Mouse (Mus musculus) heart, embryonic 14.5 days (tissue): ENCODE results near the gene Usp24. TPM values are rescaled to one million over a fixed set of nuclear protein-coding genes. Genes with fewer than 3 reads are reported as not detected.

Experiments used
- ATAC-seq: fragments of 200-750 bp; cut with Nextera tagmentation; 2 replicates; pipeline ENCODE4 v1.8.0; 2017; ENCODE audit warnings: low read depth, moderate TSS enrichment; ENCODE audit not compliant: insufficient number of reproducible peaks, insufficient read depth, low FRiP score
- H3K27ac ChIP-seq, 2 experiments: fragments of 200-500 bp in 1 of 2; fragments of 300-500 bp in 1 of 2; sonication (generic) in 1 of 2; replicated peaks in 1 of 2; 2 replicates each; pipeline ENCODE4 v1.5.1; 2012 to 2014; ENCODE audit warnings: low read depth in 2 of 2, low read length in 2 of 2, control low read depth in 1 of 2, mild to moderate bottlenecking in 1 of 2, mixed read lengths in 1 of 2; ENCODE audit not compliant: control insufficient read depth in 1 of 2, insufficient read depth in 1 of 2
- H3K27me3 ChIP-seq: fragments of 300-500 bp; sonication (generic); 2 replicates; pipeline ENCODE4 v1.6.1; 2014; ENCODE audit warnings: mild to moderate bottlenecking, low read length, control low read depth; ENCODE audit not compliant: control insufficient read depth, insufficient read depth
- H3K36me3 ChIP-seq: fragments of 300-500 bp; sonication (generic); 2 replicates; pipeline ENCODE4 v1.6.1; 2014; ENCODE audit warnings: mild to moderate bottlenecking, control low read depth, low read length, mixed read lengths; ENCODE audit not compliant: control insufficient read depth, insufficient read depth
- H3K4me1 ChIP-seq, 2 experiments: fragments of 200-500 bp in 1 of 2; fragments of 300-500 bp in 1 of 2; sonication (generic) in 1 of 2; 2 replicates each; pipeline ENCODE4 v1.6.1; 2012 to 2014; ENCODE audit warnings: low read length in 2 of 2, control low read depth in 1 of 2, mixed read lengths in 1 of 2; ENCODE audit not compliant: control insufficient read depth in 2 of 2, insufficient read depth in 2 of 2
- H3K4me2 ChIP-seq: fragments of 300-500 bp; sonication (generic); 2 replicates; pipeline ENCODE4 v1.6.1; 2014; ENCODE audit warnings: mild to moderate bottlenecking, low read length
- H3K4me3 ChIP-seq, 2 experiments: fragments of 200-500 bp in 1 of 2; fragments of 300-500 bp in 1 of 2; sonication (generic) in 1 of 2; 2 replicates each; pipeline ENCODE4 v1.5.1; 2012 to 2014; ENCODE audit warnings: low read length in 2 of 2, mild to moderate bottlenecking in 2 of 2, control low read depth in 1 of 2, low read depth in 1 of 2, moderate library complexity in 1 of 2; ENCODE audit not compliant: control insufficient read depth in 1 of 2, insufficient read depth in 1 of 2
- H3K9ac ChIP-seq: fragments of 300-500 bp; sonication (generic); 2 replicates; pipeline ENCODE4 v1.6.1; 2014; ENCODE audit warnings: mild to moderate bottlenecking, low read length
- H3K9me3 ChIP-seq: fragments of 300-500 bp; sonication (generic); 2 replicates; pipeline ENCODE4 v1.6.1; 2016; ENCODE audit warnings: low read length, control low read depth; ENCODE audit not compliant: control insufficient read depth
- WGBS: fragments of 180-500 bp; shearing (Covaris S2); extraction: QIAGEN DNeasy Blood & Tissue Kit; methylation state at CpG from one replicate; pipeline ENCODE4 v1.1.7; 2014; 5-methylcytosine and 5-hydroxymethylcytosine counted together
- polyA plus RNA-seq: library from polyadenylated mRNA; unstranded; fragments of >200 nt; fragmentation: Nextera tagmentation; extraction: Ambion mirVana; gene quantifications from 2 replicates; pipeline ENCODE4 v1.2.1, GENCODE M21; 2014

Usp24 gene
- polyA plus RNA-seq, 1 experiment from 2014 or later = 12.9 TPM

DNA sequence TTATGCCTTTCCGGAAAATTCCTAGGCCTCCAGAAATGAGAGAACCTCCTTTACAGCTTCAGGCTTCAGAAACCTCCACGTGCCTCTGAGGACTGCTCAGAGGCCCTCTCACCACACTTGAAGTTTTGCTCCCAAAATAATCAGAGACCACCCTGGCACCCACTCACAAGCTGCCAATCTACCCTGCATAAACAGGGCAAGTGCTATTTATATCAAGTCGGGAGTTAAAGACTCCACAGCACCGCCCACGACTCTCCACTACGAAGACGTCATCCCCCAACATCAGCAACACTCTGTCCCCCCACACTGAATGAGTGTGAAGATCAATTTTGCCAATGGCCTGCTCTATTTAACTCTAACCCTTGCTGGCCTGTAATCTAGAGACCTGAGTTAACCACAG is 136.4 kb downstream of the Usp24 start:
- Histone ChIP-seq H3K36me3 (no peaks in the 10 kb centered on the region), H3K4me3 (no peak overlapping the region), H3K27me3 (no peaks in the 10 kb centered on the region), H3K4me2 (no peak overlapping the region), H3K27ac (no peak overlapping the region), H3K9ac (no peak overlapping the region), H3K4me1 (peaks cover 10 to 13% of the 10 kb centered on the region in 2 experiments; a peak in 3 of 4 replicates), H3K9me3 (no peaks in the 10 kb centered on the region)
- 35% methylated on average over 7 of the region's 7 CpGs for WGBS
- no peak for ATAC-seq

DNA sequence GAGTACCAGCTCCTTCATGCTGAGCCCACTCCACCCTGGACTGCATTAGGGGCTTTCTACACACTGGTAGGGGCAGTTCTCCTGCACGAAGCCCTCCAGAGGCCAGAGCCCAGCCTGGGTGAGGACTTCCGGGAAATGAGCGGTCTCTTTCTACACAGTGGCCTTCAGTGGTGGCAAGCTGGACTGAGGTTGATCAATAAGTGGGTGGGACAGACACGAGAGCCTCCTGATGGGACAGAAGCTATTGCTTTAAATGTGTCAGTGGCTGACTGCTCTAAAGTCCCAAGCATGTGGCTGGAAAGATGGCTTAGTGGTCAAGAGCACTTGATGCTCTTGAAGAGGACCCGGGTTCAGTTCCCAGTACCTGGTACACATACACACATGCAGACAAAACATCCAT is 137.1 kb downstream of the Usp24 start:
- H3K4me3 ChIP-seq = no peak overlapping the region
- H3K4me2 ChIP-seq = no peak overlapping the region
- no peaks in the 10 kb centered on the region for H3K36me3 ChIP-seq
- WGBS = 84% methylated on average over 5 of the region's 5 CpGs
- H3K9ac ChIP-seq = no peak overlapping the region
- H3K27me3 ChIP-seq = no peaks in the 10 kb centered on the region
- H3K27ac ChIP-seq = no peak overlapping the region
- peaks cover 10 to 13% of the 10 kb centered on the region in 2 experiments; a peak in 3 of 4 replicates for H3K4me1 ChIP-seq
- no peak for ATAC-seq
- H3K9me3 ChIP-seq = no peaks in the 10 kb centered on the region

DNA sequence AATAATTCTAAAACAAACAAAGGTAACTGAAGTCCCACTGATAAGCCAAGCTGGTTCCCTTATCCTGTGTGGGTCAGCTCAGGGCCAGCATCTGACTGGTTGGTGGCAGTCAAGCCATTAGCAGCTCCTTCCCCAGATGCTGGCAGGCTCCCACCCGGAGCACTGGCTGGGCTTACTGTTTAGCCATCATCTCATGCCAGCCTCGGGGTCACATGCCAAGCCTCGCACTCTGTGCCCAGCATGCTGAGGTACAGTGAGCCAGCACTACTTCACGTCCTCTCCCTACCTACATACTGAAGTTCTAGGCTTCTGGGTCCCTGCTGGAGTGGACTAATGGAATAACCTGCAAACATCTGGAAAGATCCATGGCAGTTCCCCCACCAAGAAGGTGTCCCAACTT is 137.5 kb downstream of the Usp24 start:
- ATAC-seq = no peak
- 85% methylated on average over 4 of the region's 4 CpGs for WGBS
- Histone ChIP-seq H3K27me3 (no peaks in the 10 kb centered on the region), H3K4me1 (peaks cover 10 to 13% of the 10 kb centered on the region in 2 experiments; a peak in 3 of 4 replicates), H3K9me3 (no peaks in the 10 kb centered on the region), H3K4me2 (no peak overlapping the region), H3K36me3 (no peaks in the 10 kb centered on the region), H3K9ac (no peak overlapping the region), H3K27ac (no peak overlapping the region), H3K4me3 (no peak overlapping the region)

DNA sequence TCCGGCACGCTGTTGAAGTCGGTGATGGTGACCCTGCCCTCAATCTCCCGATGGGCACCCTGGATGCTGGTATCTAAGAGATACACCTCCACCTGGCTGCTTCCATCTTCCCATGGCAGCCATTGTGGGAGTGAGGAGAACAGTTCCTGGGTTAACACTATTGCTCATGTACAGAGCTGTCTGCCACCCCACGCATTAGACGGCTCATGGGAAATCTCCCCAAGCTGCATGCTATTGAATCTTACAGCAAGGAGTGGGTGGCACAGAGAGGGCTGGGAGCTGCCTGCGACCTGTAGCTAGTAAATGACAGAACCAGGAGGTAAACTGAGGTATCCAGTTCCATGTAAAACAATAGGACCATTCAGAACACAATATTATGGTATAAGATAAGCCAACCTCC is 138.5 kb downstream of the Usp24 start:
- H3K27me3 ChIP-seq = no peaks in the 10 kb centered on the region
- no peaks in the 10 kb centered on the region for H3K36me3 ChIP-seq
- peaks cover 10 to 13% of the 10 kb centered on the region in 2 experiments; a peak in 3 of 4 replicates for H3K4me1 ChIP-seq
- no peak overlapping the region for H3K4me2 ChIP-seq
- H3K9ac ChIP-seq = no peak overlapping the region
- H3K9me3 ChIP-seq = no peaks in the 10 kb centered on the region
- WGBS = 89% methylated on average over 7 of the region's 7 CpGs
- no peak overlapping the region for H3K4me3 ChIP-seq
- no peak overlapping the region for H3K27ac ChIP-seq
- no peak for ATAC-seq

DNA sequence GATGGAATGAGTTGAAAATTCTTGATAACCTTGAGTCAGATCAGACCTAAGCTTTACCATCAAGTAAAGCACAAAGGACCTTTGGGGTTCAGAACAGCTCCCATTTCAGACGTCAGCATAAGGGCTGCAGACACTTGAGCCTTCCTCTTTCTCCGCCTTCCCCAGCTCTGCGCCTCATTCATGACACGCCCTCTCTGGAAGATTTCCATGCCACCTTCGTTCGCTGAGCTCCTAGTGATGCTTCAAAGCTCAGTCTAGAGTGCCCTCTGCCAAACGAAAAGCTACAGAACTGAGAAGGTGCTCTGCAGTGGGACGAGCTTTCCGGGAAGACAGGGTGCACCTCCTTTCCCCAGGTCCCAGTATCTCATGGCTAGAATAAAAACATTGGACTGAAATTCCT is 146.0 kb downstream of the Usp24 start:
- no peak overlapping the region for H3K4me3 ChIP-seq
- H3K36me3 ChIP-seq = no peaks in the 10 kb centered on the region
- 60% methylated on average over 9 of the region's 9 CpGs for WGBS
- no peak overlapping the region for H3K4me2 ChIP-seq
- no peak for ATAC-seq
- no peaks in the 10 kb centered on the region for H3K9me3 ChIP-seq
- peaks cover 6 to 11% of the 10 kb centered on the region in 2 experiments; a peak in 2 of 4 replicates for H3K4me1 ChIP-seq
- no peak overlapping the region for H3K27ac ChIP-seq
- H3K9ac ChIP-seq = no peak overlapping the region
- peaks cover 50% of the 10 kb centered on the region for H3K27me3 ChIP-seq

DNA sequence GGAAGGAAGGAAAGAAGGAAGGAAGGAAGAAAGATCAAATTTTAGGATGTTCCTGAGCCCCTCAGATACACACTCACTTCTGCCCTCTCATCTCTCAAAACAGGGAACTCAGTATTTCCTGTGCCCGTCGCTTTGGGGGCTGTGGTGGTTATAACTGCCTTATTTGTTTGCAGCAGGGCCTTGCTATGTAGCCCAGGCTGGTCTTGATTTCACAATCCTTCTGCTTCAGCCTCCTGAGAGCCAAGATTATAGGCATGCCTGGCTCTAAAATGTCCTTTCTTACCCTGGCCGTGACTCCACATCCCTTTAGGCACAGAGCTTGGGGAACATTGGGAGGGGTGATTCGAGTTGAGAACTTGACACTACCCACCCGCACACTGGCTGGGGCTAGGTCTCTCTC is 146.5 kb downstream of the Usp24 start:
- H3K9me3 ChIP-seq = no peaks in the 10 kb centered on the region
- no peak overlapping the region for H3K9ac ChIP-seq
- H3K4me1 ChIP-seq = peaks cover 6 to 11% of the 10 kb centered on the region in 2 experiments; a peak in 2 of 4 replicates
- no peak for ATAC-seq
- WGBS = 67% methylated on average over 5 of the region's 5 CpGs
- H3K4me2 ChIP-seq = no peak overlapping the region
- no peaks in the 10 kb centered on the region for H3K36me3 ChIP-seq
- H3K27me3 ChIP-seq = peaks cover 50% of the 10 kb centered on the region
- H3K27ac ChIP-seq = no peak overlapping the region
- H3K4me3 ChIP-seq = no peak overlapping the region

DNA sequence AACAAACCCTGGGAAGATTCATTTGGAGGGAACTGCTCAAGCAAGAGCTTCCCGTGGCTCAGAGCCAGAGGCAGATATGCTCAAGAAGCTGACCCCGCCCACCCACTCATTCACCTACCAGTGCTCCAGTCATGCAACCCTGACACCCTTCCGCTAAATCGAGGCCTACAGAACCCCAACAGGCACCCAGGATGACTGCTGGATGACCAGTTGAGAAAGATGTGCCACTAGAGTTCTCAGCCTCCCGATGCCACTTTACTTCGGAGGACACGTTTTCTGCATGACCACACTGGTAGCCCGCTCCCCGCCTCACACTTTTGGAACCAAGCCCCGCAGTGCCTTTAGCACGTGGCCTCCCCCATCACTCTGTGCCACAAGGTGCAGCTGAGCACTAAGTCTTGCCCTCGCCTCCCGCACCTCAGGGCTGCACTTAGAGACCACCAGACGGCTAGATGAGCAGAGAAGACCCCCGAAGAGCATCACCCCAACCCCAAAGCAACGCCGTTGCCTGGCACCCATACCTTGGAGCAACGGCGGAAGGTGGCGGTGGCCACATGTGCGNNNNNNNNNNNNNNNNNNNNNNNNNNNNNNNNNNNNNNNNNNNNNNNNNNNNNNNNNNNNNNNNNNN is 147.3 kb downstream of the Usp24 start:
- Histone ChIP-seq H3K4me1 (peaks cover 6 to 11% of the 10 kb centered on the region in 2 experiments; a peak in 2 of 4 replicates), H3K9ac (peak overlapping the region; percentile 35; the same call in 1 of the 2 replicates), H3K9me3 (no peaks in the 10 kb centered on the region), H3K27ac (no peak overlapping the region), H3K4me3 (peak overlapping the region; percentile 13 to 32), H3K27me3 (peaks cover 50% of the 10 kb centered on the region), H3K36me3 (no peaks in the 10 kb centered on the region), H3K4me2 (peak overlapping the region; percentile 69)
- WGBS = 32% methylated on average over 21 of the region's 21 CpGs
- ATAC-seq = no peak
